Mouse (Mus musculus): ENCODE measurements at regions not wholly inside any gene's neighbourhood (a gene's known extent, or its start where the extent isn't known, plus 50 kb on each side); places are given as distances from the start of the nearest gene placed in this dataset.
A peak's percentile ranks its signal among the peaks of the same experiment; 100 is the strongest.

- Histone ChIP-seq H3K36me3 (ENCODE audit: control insufficient read depth, insufficient read depth, low read length) (no peaks in the 10 kb centered on the region), H3K9me3 (ENCODE audit: control insufficient read depth, low read length) (no peaks in the 10 kb centered on the region), H3K27ac (replicated peaks in 1 of 2; ENCODE audit: control insufficient read depth in 1 of 2, insufficient read depth in 1 of 2, low read depth in 2 of 2, low read length in 2 of 2) (no peak overlapping the region), H3K4me2 (ENCODE audit: low read length) (peak overlapping the region; percentile 49), H3K4me1 (ENCODE audit: control insufficient read depth in 2 of 2, insufficient read depth in 2 of 2, low read length in 2 of 2) (no peaks in the 10 kb centered on the region; a peak in 1 of 4 replicates), H3K9ac (ENCODE audit: low read length) (no peak overlapping the region), H3K4me3 (ENCODE audit: control insufficient read depth in 1 of 2, insufficient read depth in 1 of 2, low read depth in 1 of 2, low read length in 2 of 2) (no peak overlapping the region), H3K27me3 (ENCODE audit: control insufficient read depth, insufficient read depth, low read length) (no peaks in the 10 kb centered on the region)
- WGBS = 38% methylated on average over 8 of the region's 8 CpGs
- ATAC-seq (ENCODE audit: insufficient number of reproducible peaks, insufficient read depth, low FRiP score, low read depth) = no peak
Measured at GRCm38 (mm10) chr12:106227563-106227840, 217.5 kb downstream of the Vrk1 start.

- no peak overlapping the region for H3K27ac ChIP-seq (replicated peaks in 1 of 2; ENCODE audit: control insufficient read depth in 1 of 2, insufficient read depth in 1 of 2, low read depth in 2 of 2, low read length in 2 of 2)
- H3K4me3 ChIP-seq (ENCODE audit: control insufficient read depth in 1 of 2, insufficient read depth in 1 of 2, low read depth in 1 of 2, low read length in 2 of 2) = no peak overlapping the region
- H3K27me3 ChIP-seq (ENCODE audit: control insufficient read depth, insufficient read depth, low read length) = no peaks in the 10 kb centered on the region
- no peaks in the 10 kb centered on the region for H3K9me3 ChIP-seq (ENCODE audit: control insufficient read depth, low read length)
- no peaks in the 10 kb centered on the region for H3K36me3 ChIP-seq (ENCODE audit: control insufficient read depth, insufficient read depth, low read length)
- 68% methylated on average over 10 of the region's 10 CpGs for WGBS
- H3K9ac ChIP-seq (ENCODE audit: low read length) = no peak overlapping the region
- H3K4me1 ChIP-seq (ENCODE audit: control insufficient read depth in 2 of 2, insufficient read depth in 2 of 2, low read length in 2 of 2) = no peaks in the 10 kb centered on the region
- no peak for ATAC-seq (ENCODE audit: insufficient number of reproducible peaks, insufficient read depth, low FRiP score, low read depth)
- H3K4me2 ChIP-seq (ENCODE audit: low read length) = no peak overlapping the region
Measured at GRCm38 (mm10) chr12:106245178-106245840, 235.3 kb downstream of the Vrk1 start.

GRCm38 (mm10) chr12:106273591-106273990 lies 263.6 kb downstream of the Vrk1 start:
- WGBS = 77% methylated on average over 7 of the region's 7 CpGs

GRCm38 (mm10) chr12:106277886-106278285 lies 267.9 kb downstream of the Vrk1 start:
- ATAC-seq (ENCODE audit: insufficient number of reproducible peaks, insufficient read depth, low FRiP score, low read depth) = no peak

More at GRCm38 (mm10) chr12:106273591-106273990, 263.6 kb downstream of the Vrk1 start:
- ATAC-seq (ENCODE audit: insufficient number of reproducible peaks, insufficient read depth, low FRiP score, low read depth) = no peak
- H3K27ac ChIP-seq (replicated peaks in 1 of 2; ENCODE audit: control insufficient read depth in 1 of 2, insufficient read depth in 1 of 2, low read depth in 2 of 2, low read length in 2 of 2) = no peak overlapping the region
- H3K9ac ChIP-seq (ENCODE audit: low read length) = no peak overlapping the region
- no peaks in the 10 kb centered on the region for H3K9me3 ChIP-seq (ENCODE audit: control insufficient read depth, low read length)
- H3K4me1 ChIP-seq (ENCODE audit: control insufficient read depth in 2 of 2, insufficient read depth in 2 of 2, low read length in 2 of 2) = no peaks in the 10 kb centered on the region
- no peaks in the 10 kb centered on the region for H3K36me3 ChIP-seq (ENCODE audit: control insufficient read depth, insufficient read depth, low read length)
- no peak overlapping the region for H3K4me3 ChIP-seq (ENCODE audit: control insufficient read depth in 1 of 2, insufficient read depth in 1 of 2, low read depth in 1 of 2, low read length in 2 of 2)
- no peaks in the 10 kb centered on the region for H3K27me3 ChIP-seq (ENCODE audit: control insufficient read depth, insufficient read depth, low read length)
- no peak overlapping the region for H3K4me2 ChIP-seq (ENCODE audit: low read length)

GRCm38 (mm10) chr12:106282491-106283106 lies 272.6 kb downstream of the Vrk1 start:
- no peaks in the 10 kb centered on the region for H3K36me3 ChIP-seq (ENCODE audit: control insufficient read depth, insufficient read depth, low read length)
- no peaks in the 10 kb centered on the region for H3K27me3 ChIP-seq (ENCODE audit: control insufficient read depth, insufficient read depth, low read length)
- H3K9me3 ChIP-seq (ENCODE audit: control insufficient read depth, low read length) = no peaks in the 10 kb centered on the region; the same call in 1 of the 2 replicates
- no peak overlapping the region for H3K27ac ChIP-seq (replicated peaks in 1 of 2; ENCODE audit: control insufficient read depth in 1 of 2, insufficient read depth in 1 of 2, low read depth in 2 of 2, low read length in 2 of 2)
- H3K4me2 ChIP-seq (ENCODE audit: low read length) = no peak overlapping the region
- no peak for ATAC-seq (ENCODE audit: insufficient number of reproducible peaks, insufficient read depth, low FRiP score, low read depth)
- H3K4me1 ChIP-seq (ENCODE audit: control insufficient read depth in 2 of 2, insufficient read depth in 2 of 2, low read length in 2 of 2) = no peaks in the 10 kb centered on the region
- H3K9ac ChIP-seq (ENCODE audit: low read length) = no peak overlapping the region
- no peak overlapping the region for H3K4me3 ChIP-seq (ENCODE audit: control insufficient read depth in 1 of 2, insufficient read depth in 1 of 2, low read depth in 1 of 2, low read length in 2 of 2)
- WGBS = 61% methylated on average over 16 of the region's 16 CpGs

More at GRCm38 (mm10) chr12:106277886-106278285, 267.9 kb downstream of the Vrk1 start:
- H3K27me3 ChIP-seq (ENCODE audit: control insufficient read depth, insufficient read depth, low read length) = no peaks in the 10 kb centered on the region
- H3K4me2 ChIP-seq (ENCODE audit: low read length) = no peak overlapping the region
- H3K9ac ChIP-seq (ENCODE audit: low read length) = no peak overlapping the region
- WGBS = 51% methylated on average over 14 of the region's 14 CpGs
- no peak overlapping the region for H3K27ac ChIP-seq (replicated peaks in 1 of 2; ENCODE audit: control insufficient read depth in 1 of 2, insufficient read depth in 1 of 2, low read depth in 2 of 2, low read length in 2 of 2)
- no peak overlapping the region for H3K4me3 ChIP-seq (ENCODE audit: control insufficient read depth in 1 of 2, insufficient read depth in 1 of 2, low read depth in 1 of 2, low read length in 2 of 2)
- H3K9me3 ChIP-seq (ENCODE audit: control insufficient read depth, low read length) = no peaks in the 10 kb centered on the region
- no peaks in the 10 kb centered on the region for H3K36me3 ChIP-seq (ENCODE audit: control insufficient read depth, insufficient read depth, low read length)
- no peaks in the 10 kb centered on the region for H3K4me1 ChIP-seq (ENCODE audit: control insufficient read depth in 2 of 2, insufficient read depth in 2 of 2, low read length in 2 of 2)

- no peak overlapping the region for H3K27ac ChIP-seq (replicated peaks in 1 of 2; ENCODE audit: control insufficient read depth in 1 of 2, insufficient read depth in 1 of 2, low read depth in 2 of 2, low read length in 2 of 2)
- no peak overlapping the region for H3K4me2 ChIP-seq (ENCODE audit: low read length)
- H3K27me3 ChIP-seq (ENCODE audit: control insufficient read depth, insufficient read depth, low read length) = no peaks in the 10 kb centered on the region
- WGBS = 74% methylated on average over 8 of the region's 8 CpGs
- no peak for ATAC-seq (ENCODE audit: insufficient number of reproducible peaks, insufficient read depth, low FRiP score, low read depth)
- no peaks in the 10 kb centered on the region for H3K4me1 ChIP-seq (ENCODE audit: control insufficient read depth in 2 of 2, insufficient read depth in 2 of 2, low read length in 2 of 2)
- no peaks in the 10 kb centered on the region for H3K36me3 ChIP-seq (ENCODE audit: control insufficient read depth, insufficient read depth, low read length)
- no peak overlapping the region for H3K9ac ChIP-seq (ENCODE audit: low read length)
- H3K9me3 ChIP-seq (ENCODE audit: control insufficient read depth, low read length) = no peaks in the 10 kb centered on the region; the same call in 1 of the 2 replicates
- no peak overlapping the region for H3K4me3 ChIP-seq (ENCODE audit: control insufficient read depth in 1 of 2, insufficient read depth in 1 of 2, low read depth in 1 of 2, low read length in 2 of 2)
Measured at GRCm38 (mm10) chr12:106284814-106285213, 274.8 kb downstream of the Vrk1 start.

- no peaks in the 10 kb centered on the region; the same call in 1 of the 2 replicates for H3K9me3 ChIP-seq (ENCODE audit: control insufficient read depth, low read length)
- H3K4me3 ChIP-seq (ENCODE audit: control insufficient read depth in 1 of 2, insufficient read depth in 1 of 2, low read depth in 1 of 2, low read length in 2 of 2) = no peak overlapping the region
- no peak overlapping the region for H3K4me2 ChIP-seq (ENCODE audit: low read length)
- H3K9ac ChIP-seq (ENCODE audit: low read length) = no peak overlapping the region
- 72% methylated on average over 23 of the region's 23 CpGs for WGBS
- no peaks in the 10 kb centered on the region for H3K27me3 ChIP-seq (ENCODE audit: control insufficient read depth, insufficient read depth, low read length)
- ATAC-seq (ENCODE audit: insufficient number of reproducible peaks, insufficient read depth, low FRiP score, low read depth) = no peak
- no peaks in the 10 kb centered on the region; a peak in 1 of 4 replicates for H3K4me1 ChIP-seq (ENCODE audit: control insufficient read depth in 2 of 2, insufficient read depth in 2 of 2, low read length in 2 of 2)
- no peak overlapping the region for H3K27ac ChIP-seq (replicated peaks in 1 of 2; ENCODE audit: control insufficient read depth in 1 of 2, insufficient read depth in 1 of 2, low read depth in 2 of 2, low read length in 2 of 2)
- H3K36me3 ChIP-seq (ENCODE audit: control insufficient read depth, insufficient read depth, low read length) = no peaks in the 10 kb centered on the region
Measured at GRCm38 (mm10) chr12:106288791-106289515, 278.9 kb downstream of the Vrk1 start.
